Mouse (Mus musculus) gastrocnemius, postnatal 10 days (tissue): ENCODE results near the gene Mgat5. TPM values are rescaled to one million over a fixed set of nuclear protein-coding genes. Genes with fewer than 3 reads are reported as not detected.

Source experiments
- DNase-seq: peaks from one replicate; pipeline ENCODE4 v3.0.0; 2021; ENCODE audit warnings: mixed read lengths
- total RNA-seq, 2 experiments: library from RNA; stranded (reverse); gene quantifications; 2 replicates each; pipeline ENCODE4 v1.2.3; 2021

Gene Mgat5
- total RNA-seq, 2 experiments from 2014 or later, result 3.6 to 4.9 TPM

DNA sequence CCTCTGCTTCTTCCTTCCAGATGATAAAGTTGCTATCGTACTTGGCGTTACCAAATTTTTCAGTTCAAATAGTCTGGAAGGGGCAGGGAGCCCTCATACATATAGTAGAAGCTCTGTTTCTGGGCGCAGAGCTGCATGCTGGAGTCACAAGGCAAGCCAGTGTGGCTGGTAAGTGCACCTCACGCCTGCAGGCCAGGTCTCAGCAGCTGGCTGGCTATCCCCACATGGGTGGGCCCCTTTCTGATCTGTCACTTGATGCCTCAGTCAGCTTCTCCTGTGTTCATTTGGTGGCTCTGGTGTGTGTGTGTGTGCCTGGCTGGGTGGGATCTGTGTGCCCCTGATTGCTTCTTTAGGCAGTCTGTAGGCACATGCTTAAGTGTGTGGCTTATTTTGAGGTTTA lies 12.8 kb downstream of the Mgat5 start:
- no peak for DNase-seq

DNA sequence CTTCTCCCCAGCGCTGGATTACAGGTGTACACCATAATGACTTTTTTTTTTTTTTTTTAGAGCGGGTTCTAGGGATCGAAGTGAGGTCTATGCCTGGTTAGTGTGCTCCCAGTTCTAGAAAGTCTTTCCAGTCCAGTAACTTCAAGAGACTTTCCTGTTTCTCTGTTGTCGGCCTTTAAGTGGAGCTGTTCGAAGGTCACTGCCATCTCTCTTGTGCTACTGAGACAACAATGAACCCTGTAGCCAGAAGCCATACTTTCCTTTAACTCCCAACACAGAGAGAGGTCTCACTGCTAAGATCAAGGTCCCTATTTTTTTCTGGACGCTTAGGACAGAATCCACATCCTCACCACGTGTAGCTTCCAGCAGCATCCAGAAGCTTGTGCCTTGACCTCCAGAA lies 13.4 kb downstream of the Mgat5 start:
- no peak for DNase-seq

DNA sequence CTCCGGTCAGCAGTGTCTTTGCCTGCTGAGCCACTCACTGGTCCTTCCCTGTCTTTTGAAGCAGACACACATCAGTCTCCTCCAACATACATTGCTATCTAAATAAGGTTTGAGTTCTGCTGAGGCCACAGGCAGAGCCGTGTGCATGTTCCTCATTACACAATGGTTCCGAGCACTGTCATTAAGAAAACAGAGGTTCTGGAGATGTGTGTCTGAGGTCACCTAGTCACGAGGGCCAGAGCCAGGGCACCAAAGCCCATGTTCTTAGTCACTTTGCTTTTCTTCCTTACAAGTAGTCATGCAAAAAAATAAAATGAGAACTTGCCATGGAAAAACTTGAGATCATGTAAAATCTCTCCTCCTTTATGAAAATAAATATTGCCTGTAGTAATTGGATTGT lies 14.3 kb downstream of the Mgat5 start:
- no peak for DNase-seq

DNA sequence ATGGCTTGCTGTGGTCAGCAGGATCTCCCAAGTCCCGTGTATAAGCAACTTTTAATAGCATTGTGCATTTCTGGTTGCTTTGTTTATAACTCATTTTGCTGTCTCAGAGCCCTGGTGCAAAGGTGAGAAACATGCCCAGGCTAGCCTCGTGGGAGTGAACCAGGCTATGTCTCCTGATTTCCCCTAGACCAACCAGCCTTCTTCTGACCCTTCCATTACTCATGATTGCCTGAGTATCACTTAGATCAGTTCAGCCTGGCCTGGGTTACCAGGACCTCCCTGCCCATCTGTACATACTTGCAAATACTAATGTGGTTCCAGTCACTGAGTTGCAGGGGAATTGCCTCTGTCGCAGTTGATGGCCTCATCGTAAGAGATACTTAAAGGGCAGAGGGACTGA lies 14.8 kb downstream of the Mgat5 start:
- DNase-seq, result no peak

GRCm38 (mm10) chr1:127221998-127222736 lies 17.4 kb downstream of the Mgat5 start:
- no peak for DNase-seq

DNA sequence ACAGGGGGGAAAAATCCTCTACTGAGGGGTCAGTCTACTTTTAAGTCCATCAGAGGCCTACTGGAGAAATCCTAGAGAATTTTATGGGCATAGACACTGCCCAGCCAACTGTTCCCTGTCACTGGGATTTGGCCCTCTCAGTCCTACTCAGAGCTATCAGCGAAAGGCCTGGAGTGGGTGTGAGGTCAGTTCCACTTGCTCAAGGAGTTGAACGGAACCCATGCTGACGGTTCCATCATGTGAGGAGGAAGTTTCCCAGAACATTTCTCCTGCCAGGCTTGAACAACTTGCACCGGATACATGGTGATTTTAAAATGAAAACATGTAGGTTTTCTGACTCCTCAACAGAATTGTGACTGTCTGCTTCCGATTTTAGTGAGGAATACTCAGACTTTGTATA lies 20.2 kb downstream of the Mgat5 start:
- no peak for DNase-seq

GRCm38 (mm10) chr1:127229011-127229410 lies 24.2 kb downstream of the Mgat5 start:
- DNase-seq, result no peak

DNA sequence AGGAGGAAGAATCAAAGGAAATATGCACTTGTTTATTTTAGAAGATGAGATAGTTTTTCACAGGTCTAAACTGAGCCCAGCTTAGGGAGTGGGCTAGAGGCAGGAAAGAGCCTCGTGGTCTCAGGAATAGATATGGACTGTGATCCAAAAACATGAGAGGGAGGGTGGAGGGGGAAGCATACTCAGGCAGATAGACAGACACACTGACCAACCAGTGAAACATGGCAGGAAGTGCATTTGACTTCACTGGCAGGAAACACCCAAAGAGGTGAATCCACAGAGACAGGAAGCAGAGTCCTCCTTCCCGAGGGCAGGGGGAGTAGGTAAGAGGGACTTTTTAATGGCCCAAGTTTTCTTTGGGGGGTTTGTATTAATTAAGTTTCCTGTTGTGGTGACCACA lies 25.7 kb downstream of the Mgat5 start:
- no peak for DNase-seq

- DNase-seq, result no peak
Measured at GRCm38 (mm10) chr1:127233191-127233651, 28.4 kb downstream of the Mgat5 start.

- no peak for DNase-seq
Measured at GRCm38 (mm10) chr1:127235157-127235556, 30.3 kb downstream of the Mgat5 start.

GRCm38 (mm10) chr1:127236396-127236795 lies 31.6 kb downstream of the Mgat5 start:
- DNase-seq, result no peak

DNA sequence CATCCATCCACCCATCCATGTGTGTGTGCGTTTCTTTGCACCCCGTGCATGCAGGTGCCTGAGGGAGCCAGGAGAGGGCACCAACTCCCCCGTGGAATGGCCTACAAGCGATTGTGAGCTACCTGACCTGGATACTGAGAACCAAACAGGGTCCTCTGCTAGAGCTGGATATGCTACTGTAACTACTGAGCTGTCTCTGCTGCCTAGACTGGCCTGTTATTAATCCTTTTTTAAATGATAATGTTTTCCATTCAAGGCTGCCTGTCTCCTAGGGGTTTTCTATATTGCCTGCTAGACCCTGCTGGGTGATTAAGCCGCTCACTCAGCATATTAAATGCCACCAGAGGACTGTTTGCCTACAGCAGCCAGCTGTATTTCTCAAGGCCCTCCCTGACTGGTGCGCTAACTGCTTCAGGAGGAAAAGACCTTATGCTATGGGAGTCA lies 34.1 kb downstream of the Mgat5 start:
- DNase-seq, result no peak

- DNase-seq, result no peak
Measured at GRCm38 (mm10) chr1:127239914-127240313, 35.1 kb downstream of the Mgat5 start.

- DNase-seq, result no peak
Measured at GRCm38 (mm10) chr1:127242151-127242887, 37.5 kb downstream of the Mgat5 start.

GRCm38 (mm10) chr1:127242888-127243588 lies 38.2 kb downstream of the Mgat5 start:
- DNase-seq, result no peak

GRCm38 (mm10) chr1:127244054-127244770 lies 39.4 kb downstream of the Mgat5 start:
- no peak for DNase-seq

GRCm38 (mm10) chr1:127246158-127246557 lies 41.3 kb downstream of the Mgat5 start:
- DNase-seq, result no peak

GRCm38 (mm10) chr1:127248433-127248832 lies 43.6 kb downstream of the Mgat5 start:
- DNase-seq, result no peak

DNA sequence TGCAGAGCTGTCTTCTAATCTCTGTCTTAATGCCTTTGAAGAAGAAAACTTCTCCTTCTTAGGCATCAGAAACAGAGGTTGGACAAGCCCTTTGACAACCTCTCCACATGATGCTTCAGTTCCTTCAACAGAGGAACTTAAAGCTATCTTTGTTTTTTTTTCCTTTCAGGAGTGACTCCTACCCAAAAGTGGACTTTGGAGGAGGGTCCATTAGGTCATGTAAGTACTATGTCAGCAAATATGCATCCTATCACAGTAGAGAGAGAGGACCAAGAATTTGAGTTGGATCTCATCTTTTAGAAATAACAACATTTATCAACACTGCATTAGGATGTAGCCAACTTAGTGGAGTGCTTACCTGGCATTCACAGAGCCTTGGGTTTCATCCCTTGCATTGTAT lies 44.8 kb downstream of the Mgat5 start:
- no peak for DNase-seq

- DNase-seq, result no peak
Measured at GRCm38 (mm10) chr1:127250313-127250712, 45.5 kb downstream of the Mgat5 start.

DNA sequence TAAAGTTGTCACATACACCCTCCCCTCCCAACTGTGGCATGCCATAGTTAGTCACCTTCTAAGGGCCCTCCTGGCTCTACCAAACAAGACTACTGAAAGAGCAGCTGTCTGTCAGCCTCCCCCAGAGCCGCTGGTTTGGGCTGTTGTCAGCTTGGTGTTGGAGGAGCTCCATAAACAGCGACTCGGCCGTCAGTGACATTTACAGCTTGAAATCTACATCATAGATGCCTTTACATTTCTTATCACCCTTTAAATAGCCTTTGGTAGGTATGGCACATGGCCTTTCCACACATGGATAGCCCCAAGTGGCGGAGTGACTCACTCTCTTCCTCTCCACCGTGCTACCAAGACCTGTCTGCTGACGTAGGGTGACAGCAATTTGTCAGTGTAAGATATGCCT lies 46.9 kb downstream of the Mgat5 start:
- DNase-seq, result no peak

- no peak for DNase-seq
Measured at GRCm38 (mm10) chr1:127257005-127257404, 52.2 kb downstream of the Mgat5 start.
